10 mouse cellular contexts compared by ENCODE assay signal in genomic region chr7:48918389-48918788, GRCm38 (mm10).
"Had no signal": no experiment of that assay in that cellular context is flagged by ENCODE, and none has a peak within 500 bp of the region (broad histone marks: within the 10 kb centered on the region; RNA-seq: fewer than 3 reads in every experiment).

No protein-coding gene starts in this region.

- H3K9me3 ChIP-seq: limb, embryonic 13.5 days; neural tube, embryonic 13.5 days had no signal

- H3K9ac ChIP-seq: limb, embryonic 13.5 days; liver, embryonic 14.5 days; neural tube, embryonic 13.5 days had no signal

- H3K27ac ChIP-seq: layer of hippocampus, adult 2 months; limb, embryonic 13.5 days; liver, embryonic 14.5 days; neural tube, embryonic 13.5 days had no signal

- DNase-seq: kidney, postnatal 10 days; kidney, postnatal 4 days; lung, adult 2 months; midbrain, embryonic 14.5 days; right cerebral cortex, postnatal 14 days; thymus, postnatal 36 days had no signal

- H3K4me3 ChIP-seq: layer of hippocampus, adult 2 months; limb, embryonic 13.5 days; neural tube, embryonic 13.5 days had no signal

- H3K4me2 ChIP-seq: limb, embryonic 13.5 days; neural tube, embryonic 13.5 days had no signal

- H3K36me3 ChIP-seq: limb, embryonic 13.5 days; neural tube, embryonic 13.5 days had no signal
